Mouse (Mus musculus) G1E (cell line): ENCODE results near the gene Gpa33. TPM values are rescaled to one million over a fixed set of nuclear protein-coding genes. Genes with fewer than 3 reads are reported as not detected.

Experiments
- ATAC-seq: 2 replicates; pipeline ENCODE4 v1.8.0; 2016; ENCODE audit warnings: mild to moderate bottlenecking; ENCODE audit not compliant: insufficient number of reproducible peaks, poor library complexity, low FRiP score, severe bottlenecking; ENCODE audit errors: extremely low read depth
- DNase-seq: peaks from one replicate; pipeline ENCODE4 v3.0.0; 2012; ENCODE audit warnings: low spot score
- H3K27me3 ChIP-seq: 2 replicates; pipeline ENCODE4 v1.6.1; 2012; ENCODE audit warnings: mild to moderate bottlenecking, low read length, inconsistent platforms; ENCODE audit not compliant: insufficient read depth
- H3K36me3 ChIP-seq: replicated peaks from 2 replicates; pipeline ENCODE3; 2012; ENCODE audit warnings: mild to moderate bottlenecking, inconsistent platforms
- H3K4me1 ChIP-seq: 2 replicates; pipeline ENCODE4 v1.6.1; 2012; ENCODE audit warnings: low read depth, low read length, inconsistent platforms, mixed read lengths; ENCODE audit not compliant: insufficient read depth
- H3K4me3 ChIP-seq: 2 replicates; pipeline ENCODE4 v1.5.1; 2012; ENCODE audit warnings: low read depth, mild to moderate bottlenecking, inconsistent platforms, low read length, moderate library complexity, mixed read lengths
- H3K9me3 ChIP-seq: replicated peaks from 2 replicates; pipeline ENCODE4 v1.6.1; 2012; ENCODE audit warnings: inconsistent platforms
- CTCF ChIP-seq: IDR thresholded peaks from 2 replicates; pipeline ENCODE4 v1.5.1; 2012; ENCODE audit warnings: low read depth, low read length, inconsistent platforms, mixed read lengths
- GATA1 ChIP-seq: IDR thresholded peaks from 2 replicates; pipeline ENCODE4 v1.6.1; 2012; ENCODE audit warnings: borderline replicate concordance, low read length, inconsistent platforms, mixed read lengths
- GATA2 ChIP-seq: IDR thresholded peaks from 2 replicates; pipeline ENCODE4 v1.6.1; 2012; ENCODE audit warnings: low read depth, low read length, inconsistent platforms, borderline replicate concordance
- POLR2AphosphoS5 ChIP-seq: IDR thresholded peaks from 2 replicates; pipeline ENCODE4 v1.6.1; 2012; ENCODE audit warnings: low read depth, low read length, inconsistent platforms; ENCODE audit not compliant: insufficient replicate concordance
- TAL1 ChIP-seq: conservative IDR thresholded peaks from 2 replicates; pipeline ENCODE4 v1.6.1; 2012; ENCODE audit warnings: low read depth, low read length, inconsistent platforms, mixed read lengths
- polyA plus RNA-seq: library from polyadenylated mRNA; stranded (reverse); fragments of >175 nt; gene quantifications from 2 replicates; pipeline ENCODE4 v1.2.3, GENCODE M21; 2012
- total RNA-seq, 2 experiments: library from RNA; stranded (forward) in 1 of 2; stranded (reverse) in 1 of 2; fragments of 200-1000 nt in 1 of 2; fragments of >200 nt in 1 of 2; fragmentation: Nextera tagmentation in 1 of 2; gene quantifications; 2 replicates each; pipeline ENCODE4 v1.2.3; 2014 to 2017

The Gpa33 gene
- total and polyA plus RNA-seq, 3 experiments: 0.05 TPM; not detected in 2

GRCm38 (mm10) chr1:166098120-166098519 lies 31.9 kb upstream of the Gpa33 start:
- Histone ChIP-seq H3K27me3 (peaks cover 10% of the 10 kb centered on the region; the same call in 1 of the 2 replicates), H3K36me3 (no peaks in the 10 kb centered on the region), H3K9me3 (no peaks in the 10 kb centered on the region), H3K4me1 (no peaks in the 10 kb centered on the region), H3K4me3 (no peak overlapping the region)
- no peak for TF ChIP-seq CTCF
- TF ChIP-seq POLR2AphosphoS5: no peak
- no peak for TF ChIP-seq GATA2
- TF ChIP-seq GATA1: no peak
- TF ChIP-seq TAL1: no peak
- no peak for DNase-seq
- no peak for ATAC-seq

- ATAC-seq: no peak
- H3K27me3 ChIP-seq: peaks cover 10% of the 10 kb centered on the region
- no peaks in the 10 kb centered on the region for H3K9me3 ChIP-seq
- TF ChIP-seq CTCF (peak; percentile 48), GATA2 (no peak)
- no peak for DNase-seq
- H3K4me3 ChIP-seq: no peak overlapping the region
- peaks cover 5% of the 10 kb centered on the region for H3K4me1 ChIP-seq
- H3K36me3 ChIP-seq: no peaks in the 10 kb centered on the region
Measured at GRCm38 (mm10) chr1:166102920-166103608, 27.0 kb upstream of the Gpa33 start.

DNA sequence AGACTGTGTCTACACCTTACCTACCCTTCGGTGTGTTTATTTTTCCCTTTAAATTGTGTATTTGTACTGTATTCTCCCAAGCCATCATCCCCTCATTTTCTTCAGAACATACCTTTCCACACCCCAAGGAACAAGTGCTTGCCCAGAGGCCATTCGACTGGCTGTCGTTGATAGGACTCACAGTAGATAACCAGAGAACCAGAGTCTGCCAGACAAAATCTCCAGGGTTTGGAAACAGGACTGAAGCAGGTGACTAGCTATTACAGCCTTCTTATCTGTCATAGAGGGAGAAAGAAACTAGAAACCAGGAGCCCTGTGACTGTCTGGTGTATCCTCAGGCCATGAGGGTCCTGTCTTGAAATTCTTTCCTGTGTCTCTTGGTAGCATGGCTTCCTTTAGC lies 25.2 kb upstream of the Gpa33 start:
- DNase-seq (no peak), ATAC-seq (no peak)
- TF ChIP-seq CTCF: no peak
- TF ChIP-seq GATA1: no peak
- TF ChIP-seq TAL1: no peak
- no peak for TF ChIP-seq GATA2
- no peak for TF ChIP-seq POLR2AphosphoS5
- H3K4me1 ChIP-seq: peaks cover 6% of the 10 kb centered on the region
- H3K4me3 ChIP-seq: no peak overlapping the region
- no peaks in the 10 kb centered on the region for H3K36me3 ChIP-seq
- no peaks in the 10 kb centered on the region for H3K9me3 ChIP-seq
- peaks cover 5% of the 10 kb centered on the region for H3K27me3 ChIP-seq

GRCm38 (mm10) chr1:166105464-166105863 lies 24.6 kb upstream of the Gpa33 start:
- ATAC-seq: no peak

GRCm38 (mm10) chr1:166114986-166115385 lies 15.1 kb upstream of the Gpa33 start:
- Histone ChIP-seq H3K36me3 (no peaks in the 10 kb centered on the region), H3K4me3 (no peak overlapping the region), H3K9me3 (no peaks in the 10 kb centered on the region), H3K27me3 (peaks cover 10% of the 10 kb centered on the region), H3K4me1 (0 out of 2 replicates have a peak, but pooled peaks cover 4% of the 10 kb centered on the region)
- TF ChIP-seq CTCF (no peak), GATA2 (no peak), TAL1 (no peak), POLR2AphosphoS5 (no peak), GATA1 (no peak)
- no peak for ATAC-seq
- DNase-seq: no peak

More at GRCm38 (mm10) chr1:166105464-166105863, 24.6 kb upstream of the Gpa33 start:
- Histone ChIP-seq H3K4me1 (peaks cover 11% of the 10 kb centered on the region), H3K4me3 (no peak overlapping the region), H3K36me3 (no peaks in the 10 kb centered on the region), H3K27me3 (peaks cover 4% of the 10 kb centered on the region), H3K9me3 (no peaks in the 10 kb centered on the region)
- DNase-seq: no peak
- TF ChIP-seq GATA2 (no peak), TAL1 (no peak), CTCF (no peak), POLR2AphosphoS5 (no peak), GATA1 (no peak)

DNA sequence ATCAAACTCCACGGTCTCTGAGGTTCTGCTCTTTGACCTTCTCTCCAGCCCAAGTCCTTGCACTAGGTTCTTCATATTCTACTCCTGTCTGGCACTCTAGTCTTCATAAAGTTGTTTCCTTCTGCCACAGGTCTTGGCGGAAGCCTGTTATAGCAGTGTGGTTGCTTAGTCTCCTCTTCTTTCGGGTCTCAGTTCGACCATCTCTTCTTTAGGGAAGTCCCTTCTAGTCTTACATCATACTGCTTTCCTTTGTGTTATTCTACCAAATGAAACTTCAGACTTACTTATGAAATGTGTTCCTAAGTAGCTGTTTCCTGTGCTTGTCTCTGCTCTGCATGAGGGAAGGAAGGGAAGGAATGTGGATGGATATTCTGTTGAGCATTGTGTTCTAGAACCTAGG lies 14.3 kb upstream of the Gpa33 start:
- no peak for TF ChIP-seq CTCF
- no peak for TF ChIP-seq POLR2AphosphoS5
- TF ChIP-seq GATA1: no peak
- TF ChIP-seq GATA2: no peak
- no peak for TF ChIP-seq TAL1
- H3K27me3 ChIP-seq: peaks cover 9% of the 10 kb centered on the region
- H3K36me3 ChIP-seq: no peaks in the 10 kb centered on the region
- H3K9me3 ChIP-seq: no peaks in the 10 kb centered on the region
- DNase-seq: no peak
- no peaks in the 10 kb centered on the region for H3K4me1 ChIP-seq
- no peak overlapping the region for H3K4me3 ChIP-seq
- no peak for ATAC-seq
